19 mouse cellular contexts compared by ENCODE assay signal in the genomic region with DNA sequence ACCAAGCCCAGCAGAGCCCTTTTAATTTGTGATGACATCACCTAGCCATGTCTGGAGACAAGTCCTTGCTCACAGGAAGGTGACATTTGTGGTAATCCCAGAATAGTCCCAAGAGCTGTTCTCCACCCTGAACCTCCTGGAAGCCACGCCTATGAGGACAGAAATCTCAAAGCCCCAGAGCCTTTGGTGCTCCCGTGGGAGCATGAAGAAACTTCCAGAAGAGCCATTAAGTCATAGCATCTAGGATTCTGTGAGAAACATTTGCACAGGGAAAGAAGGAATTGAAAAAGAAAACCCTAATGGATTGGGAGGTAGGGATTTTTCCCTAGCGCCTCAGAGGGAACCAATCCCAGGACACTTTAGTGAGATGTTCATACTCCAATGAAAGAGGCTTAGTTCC. TPM values are rescaled to one million over a fixed set of nuclear protein-coding genes. Genes with fewer than 3 reads are reported as not detected.
"Had no signal": no experiment of that assay in that cellular context is flagged by ENCODE, and none has a peak within 500 bp of the region (broad histone marks: within the 10 kb centered on the region; RNA-seq: fewer than 3 reads in every experiment).

No protein-coding gene starts in this region.

- H3K9me3 ChIP-seq: hindbrain, embryonic 10.5 days; hindbrain, embryonic 12.5 days; intestine, embryonic 15.5 days; limb, embryonic 13.5 days; limb, embryonic 15.5 days; liver, embryonic 12.5 days had no signal

- H3K27ac ChIP-seq: hindbrain, embryonic 10.5 days; hindbrain, embryonic 12.5 days; hindbrain, embryonic 14.5 days; intestine, embryonic 15.5 days; limb, embryonic 13.5 days; limb, embryonic 15.5 days; liver, embryonic 12.5 days; liver, embryonic 14.5 days had no signal

- H3K4me3 ChIP-seq: hindbrain, embryonic 10.5 days; hindbrain, embryonic 12.5 days; intestine, embryonic 15.5 days; limb, embryonic 13.5 days; limb, embryonic 15.5 days; liver, embryonic 12.5 days had no signal

- H3K27me3 ChIP-seq: hindbrain, embryonic 12.5 days; intestine, embryonic 15.5 days; limb, embryonic 13.5 days; limb, embryonic 15.5 days had no signal

- DNase-seq: gastrocnemius, postnatal 25 days; heart, postnatal 10 days; kidney, adult 18-20 months; kidney, adult 8-10 months; kidney, postnatal 10 days; kidney, postnatal 25 days; layer of hippocampus, adult 9-11 months; layer of hippocampus, postnatal 36 days; left cerebral cortex, postnatal 4 days; lung, adult 18-20 months had no signal

- H3K9ac ChIP-seq: hindbrain, embryonic 12.5 days; hindbrain, embryonic 14.5 days; intestine, embryonic 15.5 days; limb, embryonic 13.5 days; limb, embryonic 15.5 days; liver, embryonic 12.5 days; liver, embryonic 14.5 days had no signal

- H3K36me3 ChIP-seq: hindbrain, embryonic 10.5 days; hindbrain, embryonic 12.5 days; intestine, embryonic 15.5 days; limb, embryonic 13.5 days; limb, embryonic 15.5 days; liver, embryonic 12.5 days had no signal

RNA-seq across cellular contexts. Expression of a gene that starts 52.2 kb away (rescaled TPM):
- total RNA-seq: granulocyte monocyte progenitor cell, adult 5-6 weeks had no signal
